Mouse (Mus musculus) thymus, adult 18-20 months (tissue): ENCODE results near the gene Grid1.

Experiments
- DNase-seq, 2 experiments: peaks; one replicate each; pipeline ENCODE4 v3.0.0; 2022; ENCODE audit warnings: mixed read lengths in 2 of 2

The Grid1 gene

GRCm38 (mm10) chr14:35519402-35519801, 699.5 kb downstream of the Grid1 start:
- no peak for DNase-seq

GRCm38 (mm10) chr14:35538835-35539234, 718.9 kb downstream of the Grid1 start:
- DNase-seq = no peak

- DNase-seq = no peak
Observed at GRCm38 (mm10) chr14:35541254-35541991, 721.5 kb downstream of the Grid1 start.

GRCm38 (mm10) chr14:35541992-35542380, 722.1 kb downstream of the Grid1 start:
- DNase-seq = no peak

GRCm38 (mm10) chr14:35554288-35554687, 734.4 kb downstream of the Grid1 start:
- DNase-seq = no peak

- no peak for DNase-seq
Observed at GRCm38 (mm10) chr14:35561244-35561893, 741.5 kb downstream of the Grid1 start.

GRCm38 (mm10) chr14:35572991-35573502, 753.1 kb downstream of the Grid1 start:
- DNase-seq = no peak

- DNase-seq = no peak
Observed at GRCm38 (mm10) chr14:35574489-35574888, 754.6 kb downstream of the Grid1 start.

GRCm38 (mm10) chr14:35575285-35575684, 755.4 kb downstream of the Grid1 start:
- DNase-seq = no peak

GRCm38 (mm10) chr14:35625749-35626148, 805.8 kb downstream of the Grid1 start:
- no peak for DNase-seq
